ENCODE assay signal across 18 mouse cellular contexts in the genomic region with DNA sequence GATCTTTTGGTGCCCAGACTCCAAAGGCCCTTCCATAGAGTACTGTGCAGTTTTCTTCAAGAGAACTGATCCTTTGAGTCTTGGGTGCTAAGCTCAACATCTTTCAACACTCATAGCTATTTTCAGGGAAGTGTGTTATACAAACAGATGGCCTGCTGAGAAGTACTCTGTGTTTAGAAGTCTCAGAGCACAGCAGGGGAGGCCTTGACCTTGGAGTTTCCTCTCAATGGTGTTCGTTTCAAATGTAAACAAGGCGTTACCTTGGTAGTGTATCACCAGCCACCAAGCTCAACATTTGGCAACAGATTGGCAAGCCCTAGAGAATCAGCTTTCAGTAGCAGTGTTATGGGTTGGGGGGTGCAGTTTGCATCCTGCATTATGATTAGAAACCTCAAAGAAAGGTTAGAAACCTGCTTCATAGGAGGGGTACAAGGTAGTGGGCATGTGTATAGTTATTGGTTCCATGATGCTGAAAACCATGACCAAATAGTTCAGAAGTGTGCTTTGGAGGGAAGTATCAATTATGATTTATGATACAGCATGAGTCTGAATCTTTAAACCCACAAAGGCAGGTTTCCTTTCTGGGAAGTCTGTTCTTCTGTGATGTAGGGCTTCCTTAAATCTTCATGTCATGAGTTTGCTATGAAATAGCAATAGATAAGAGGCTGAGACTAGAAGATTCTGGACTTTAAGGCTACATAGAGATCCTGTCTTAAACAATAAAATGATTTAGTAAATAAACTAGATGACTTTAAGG.
DNase-seq lines count a peak whose midpoint lies in the region; ATAC-seq lines count a peak whose summit lies in the region.
"Had no signal": no experiment of that assay in that cellular context is flagged by ENCODE, and none has a peak within 500 bp of the region (broad histone marks: within the 10 kb centered on the region; RNA-seq: fewer than 3 reads in every experiment).

No protein-coding gene starts in this region.

- H3K27ac ChIP-seq in kidney, embryonic 14.5 days (ENCODE audit: low read depth, low read length) = no peak overlapping the region
- no peak overlapping the region for H3K27ac ChIP-seq in hindbrain, embryonic 10.5 days
- H3K27ac ChIP-seq: kidney, postnatal 0 days; liver, embryonic 12.5 days; stomach, embryonic 15.5 days had no signal

- H3K36me3 ChIP-seq in kidney, embryonic 14.5 days (ENCODE audit: control insufficient read depth, insufficient read depth, low read length) = no peaks in the 10 kb centered on the region
- H3K36me3 ChIP-seq in hindbrain, embryonic 10.5 days = no peaks in the 10 kb centered on the region
- H3K36me3 ChIP-seq: liver, embryonic 12.5 days; stomach, embryonic 15.5 days had no signal

- H3K4me2 ChIP-seq in kidney, embryonic 14.5 days (replicated peaks; ENCODE audit: low read depth, low read length) = no peak overlapping the region
- H3K4me2 ChIP-seq: liver, embryonic 12.5 days; stomach, embryonic 15.5 days had no signal

- H3K4me3 ChIP-seq in kidney, embryonic 14.5 days (ENCODE audit: low read length) = no peak overlapping the region
- no peak overlapping the region for H3K4me3 ChIP-seq in hindbrain, embryonic 10.5 days
- H3K4me3 ChIP-seq: erythroblast, embryonic 14.5 days; liver, embryonic 12.5 days; stomach, embryonic 15.5 days had no signal

- H3K4me1 ChIP-seq in kidney, embryonic 14.5 days (ENCODE audit: control insufficient read depth, insufficient read depth, low read length) = no peaks in the 10 kb centered on the region
- no peaks in the 10 kb centered on the region; the same call in 1 of the 2 replicates for H3K4me1 ChIP-seq in hindbrain, embryonic 10.5 days (replicated peaks)
- H3K4me1 ChIP-seq: stomach, embryonic 15.5 days had no signal

- WGBS in kidney, embryonic 14.5 days = 42% methylated on average over 2 of the region's 2 CpGs
- 67% methylated on average over 2 of the region's 2 CpGs for WGBS in hindbrain, embryonic 10.5 days

- peak; percentile 67 for ATAC-seq in frontal cortex, adult (ENCODE audit: low TSS enrichment)
- ATAC-seq in kidney, embryonic 14.5 days (ENCODE audit: low FRiP score, low TSS enrichment) = 0 out of 2 replicates have a peak, but pooled peaks have one; percentile 20
- ATAC-seq: hindbrain, embryonic 16.5 days; liver, embryonic 12.5 days had no signal

- no peak overlapping the region for H3K9ac ChIP-seq in kidney, embryonic 14.5 days (ENCODE audit: low read depth, low read length)
- H3K9ac ChIP-seq: liver, embryonic 12.5 days; stomach, embryonic 15.5 days had no signal

- no peaks in the 10 kb centered on the region for H3K9me3 ChIP-seq in kidney, embryonic 14.5 days (ENCODE audit: control insufficient read depth, low read length)
- no peaks in the 10 kb centered on the region for H3K9me3 ChIP-seq in hindbrain, embryonic 10.5 days
- H3K9me3 ChIP-seq: liver, embryonic 12.5 days; stomach, embryonic 15.5 days had no signal

- no peak for DNase-seq in frontal cortex, postnatal 25 days (ENCODE audit: low spot score in 2 of 2)
- DNase-seq in kidney, postnatal 14 days = no peak
- DNase-seq in T-cell, adult 2 months (ENCODE audit: low spot score) = peak; percentile 3
- DNase-seq in mesoderm, embryonic 11.5 days (ENCODE audit: low read depth, low spot score) = peak; percentile 2
- DNase-seq in thymus, postnatal 14 days = no peak
- DNase-seq in hindbrain, embryonic 10.5 days (ENCODE audit: low spot score) = no peak
- DNase-seq: B cell, adult 2 months; cerebellum, adult 8-10 months; layer of hippocampus, adult 9-11 months; midbrain, embryonic 14.5 days; thymus, postnatal 36 days had no signal

- H3K27me3 ChIP-seq in kidney, embryonic 14.5 days (ENCODE audit: control insufficient read depth, insufficient read depth, low read length) = no peaks in the 10 kb centered on the region
- no peaks in the 10 kb centered on the region for H3K27me3 ChIP-seq in hindbrain, embryonic 10.5 days (ENCODE audit: insufficient read depth, poor library complexity, severe bottlenecking)
- H3K27me3 ChIP-seq: liver, embryonic 12.5 days; stomach, embryonic 15.5 days had no signal

Comparison
In these comparisons a context has a peak if more than half of its experiments do, and no peak if none do; other contexts are left out.
1. DNase-seq: peak in T-cell, adult 2 months (single experiment) and mesoderm, embryonic 11.5 days (single experiment); none in frontal cortex, postnatal 25 days (0 of 2), kidney, postnatal 14 days (single experiment), thymus, postnatal 14 days (single experiment) and hindbrain, embryonic 10.5 days (single experiment).